Mouse (Mus musculus) lung, postnatal 0 days (tissue): ENCODE measurements around the gene Rplp2. TPM values are rescaled to one million over a fixed set of nuclear protein-coding genes. Genes with fewer than 3 reads are reported as not detected.

Source experiments
- ATAC-seq: fragments of 200-750 bp; cut with Nextera tagmentation; 2 replicates; pipeline ENCODE4 v1.8.0; 2017; ENCODE audit warnings: moderate library complexity
- DNase-seq: peaks from one replicate; pipeline ENCODE4 v3.0.0-alpha.2; 2016; ENCODE audit warnings: low spot score
- H3K27ac ChIP-seq: fragments of 300-500 bp; sonication (generic); 2 replicates; pipeline ENCODE4 v1.5.1; 2014; ENCODE audit warnings: antibody characterized with exemption, mild to moderate bottlenecking, low read length, mixed read lengths
- H3K27me3 ChIP-seq: fragments of 300-500 bp; sonication (generic); replicated peaks from 2 replicates; pipeline ENCODE4 v1.6.1; 2014; ENCODE audit warnings: low read length, mixed read lengths; ENCODE audit not compliant: insufficient read depth
- H3K36me3 ChIP-seq: fragments of 300-500 bp; sonication (generic); 2 replicates; pipeline ENCODE4 v1.6.1; 2014; ENCODE audit warnings: low read length, mixed read lengths; ENCODE audit not compliant: insufficient read depth
- H3K4me1 ChIP-seq: fragments of 300-500 bp; sonication (generic); 2 replicates; pipeline ENCODE4 v1.6.1; 2014; ENCODE audit warnings: antibody characterized with exemption, low read depth, low read length, mixed read lengths; ENCODE audit not compliant: insufficient read depth
- H3K4me2 ChIP-seq: fragments of 300-500 bp; sonication (generic); replicated peaks from 2 replicates; pipeline ENCODE4 v1.6.1; 2014; ENCODE audit warnings: low read depth, mild to moderate bottlenecking, low read length, moderate library complexity, mixed read lengths
- H3K4me3 ChIP-seq: fragments of 300-500 bp; sonication (generic); 2 replicates; pipeline ENCODE4 v1.5.1; 2014; ENCODE audit warnings: low read depth, low read length
- H3K9ac ChIP-seq: fragments of 300-500 bp; sonication (generic); replicated peaks from 2 replicates; pipeline ENCODE4 v1.6.1; 2014; ENCODE audit warnings: low read depth, mild to moderate bottlenecking
- H3K9me3 ChIP-seq: fragments of 300-500 bp; sonication (generic); 2 replicates; pipeline ENCODE4 v1.6.1; 2016; ENCODE audit warnings: low read length, mixed read lengths
- CTCF ChIP-seq: IDR thresholded peaks from 2 replicates; pipeline ENCODE4 v1.5.1; 2016; ENCODE audit warnings: antibody characterized with exemption, mild to moderate bottlenecking
- EP300 ChIP-seq: IDR thresholded peaks from 2 replicates; pipeline ENCODE4 v1.6.1; 2016; ENCODE audit warnings: antibody characterized with exemption, mild to moderate bottlenecking, control low read depth
- WGBS: fragments of 180-500 bp; shearing (Covaris S2); extraction: QIAGEN DNeasy Blood & Tissue Kit; methylation state at CpG from one replicate; pipeline ENCODE4 v1.1.7; 2014; 5-methylcytosine and 5-hydroxymethylcytosine counted together
- polyA plus RNA-seq: library from polyadenylated mRNA; unstranded; fragments of >200 nt; fragmentation: Nextera tagmentation; extraction: Ambion mirVana; gene quantifications from 2 replicates; pipeline ENCODE4 v1.2.1, GENCODE M21; 2015

Rplp2 gene
- polyA plus RNA-seq, 1 experiment from 2014 or later = 910 TPM

- no peaks in the 10 kb centered on the region for H3K9me3 ChIP-seq
- no peak for DNase-seq
- peaks cover 16% of the 10 kb centered on the region for H3K4me1 ChIP-seq
- TF ChIP-seq EP300 (no peak), CTCF (no peak)
- peak overlapping the region; percentile 46; the same call in 1 of the 2 replicates for H3K4me3 ChIP-seq
- no peaks in the 10 kb centered on the region; the same call in 1 of the 2 replicates for H3K36me3 ChIP-seq
- H3K27me3 ChIP-seq = no peaks in the 10 kb centered on the region
- H3K27ac ChIP-seq = no peak overlapping the region
- ATAC-seq = no peak
- H3K4me2 ChIP-seq = peak overlapping the region; percentile 69
- no peak overlapping the region for H3K9ac ChIP-seq
- 73% methylated on average over 15 of the region's 15 CpGs for WGBS
These were observed 13.4 kb upstream of the Rplp2 start for GRCm38 (mm10) chr7:141433517-141434400.

- no peaks in the 10 kb centered on the region; the same call in 1 of the 2 replicates for H3K36me3 ChIP-seq
- WGBS = 19% methylated on average over 8 of the region's 8 CpGs
- ATAC-seq (no peak), DNase-seq (peak; percentile 51)
- H3K4me3 ChIP-seq = peak overlapping the region; percentile 46
- H3K27me3 ChIP-seq = no peaks in the 10 kb centered on the region
- no peaks in the 10 kb centered on the region for H3K9me3 ChIP-seq
- TF ChIP-seq EP300 (no peak), CTCF (no peak)
- H3K4me2 ChIP-seq = peak overlapping the region; percentile 69
- peak overlapping the region; percentile 16; the same call in 1 of the 2 replicates for H3K9ac ChIP-seq
- H3K27ac ChIP-seq = no peak overlapping the region
- H3K4me1 ChIP-seq = peaks cover 16% of the 10 kb centered on the region
These were observed 12.7 kb upstream of the Rplp2 start for GRCm38 (mm10) chr7:141434464-141434863.

GRCm38 (mm10) chr7:141435129-141435855, 11.9 kb upstream of the Rplp2 start:
- TF ChIP-seq CTCF = no peak
- TF ChIP-seq EP300 = no peak
- Histone ChIP-seq H3K4me3 (peak overlapping the region; percentile 46), H3K9ac (peak overlapping the region; percentile 16; the same call in 1 of the 2 replicates), H3K36me3 (no peaks in the 10 kb centered on the region; the same call in 1 of the 2 replicates), H3K9me3 (no peaks in the 10 kb centered on the region), H3K4me1 (peaks cover 16% of the 10 kb centered on the region), H3K4me2 (peak overlapping the region; percentile 69), H3K27ac (peak overlapping the region; percentile 38; the same call in 1 of the 2 replicates), H3K27me3 (no peaks in the 10 kb centered on the region)
- peak; percentile 89 for DNase-seq
- ATAC-seq = peak; percentile 47
- 5% methylated on average over 17 of the region's 17 CpGs for WGBS

GRCm38 (mm10) chr7:141435856-141436522, 11.2 kb upstream of the Rplp2 start:
- H3K4me3 ChIP-seq = no peak overlapping the region
- no peak for DNase-seq
- peaks cover 20% of the 10 kb centered on the region for H3K4me1 ChIP-seq
- no peak for ATAC-seq
- no peak overlapping the region for H3K27ac ChIP-seq
- no peak overlapping the region for H3K4me2 ChIP-seq
- WGBS = 82% methylated on average over 9 of the region's 9 CpGs
- TF ChIP-seq EP300 (no peak), CTCF (no peak)
- H3K9ac ChIP-seq = no peak overlapping the region
- H3K9me3 ChIP-seq = no peaks in the 10 kb centered on the region
- H3K27me3 ChIP-seq = no peaks in the 10 kb centered on the region
- no peaks in the 10 kb centered on the region; the same call in 1 of the 2 replicates for H3K36me3 ChIP-seq

GRCm38 (mm10) chr7:141436523-141436892, 10.7 kb upstream of the Rplp2 start:
- Histone ChIP-seq H3K9me3 (no peaks in the 10 kb centered on the region), H3K9ac (no peak overlapping the region), H3K27ac (no peak overlapping the region), H3K4me2 (peak overlapping the region; percentile 86), H3K4me3 (peak overlapping the region; percentile 65; the same call in 1 of the 2 replicates), H3K36me3 (no peaks in the 10 kb centered on the region; the same call in 1 of the 2 replicates), H3K4me1 (peaks cover 20% of the 10 kb centered on the region), H3K27me3 (no peaks in the 10 kb centered on the region)
- 50% methylated on average over 2 of the region's 2 CpGs for WGBS
- TF ChIP-seq EP300 (no peak), CTCF (no peak)
- no peak for DNase-seq
- ATAC-seq = no peak
